Mouse (Mus musculus): ENCODE data around the gene Nfasc. TPM values are rescaled to one million over a fixed set of nuclear protein-coding genes. Genes with fewer than 3 reads are reported as not detected.
A peak's percentile ranks its signal among the peaks of the same experiment; 100 is the strongest.

The Nfasc gene
- 3.3 and 4.7 TPM in 2 replicates for polyA plus RNA-seq (2012; rRNA removed)

- DNase-seq (ENCODE audit: low spot score) = peak; percentile 36
Observed at GRCm38 (mm10) chr1:132741175-132741997, at the start of gene Nfasc. Nfasc (minus strand) TSS chr1:132741797.

GRCm38 (mm10) chr1:132791049-132791448, 49.5 kb upstream of the Nfasc start:
- no peak for DNase-seq (ENCODE audit: low spot score)

GRCm38 (mm10) chr1:132786866-132787265, 45.3 kb upstream of the Nfasc start:
- no peak for DNase-seq (ENCODE audit: low spot score)

DNA sequence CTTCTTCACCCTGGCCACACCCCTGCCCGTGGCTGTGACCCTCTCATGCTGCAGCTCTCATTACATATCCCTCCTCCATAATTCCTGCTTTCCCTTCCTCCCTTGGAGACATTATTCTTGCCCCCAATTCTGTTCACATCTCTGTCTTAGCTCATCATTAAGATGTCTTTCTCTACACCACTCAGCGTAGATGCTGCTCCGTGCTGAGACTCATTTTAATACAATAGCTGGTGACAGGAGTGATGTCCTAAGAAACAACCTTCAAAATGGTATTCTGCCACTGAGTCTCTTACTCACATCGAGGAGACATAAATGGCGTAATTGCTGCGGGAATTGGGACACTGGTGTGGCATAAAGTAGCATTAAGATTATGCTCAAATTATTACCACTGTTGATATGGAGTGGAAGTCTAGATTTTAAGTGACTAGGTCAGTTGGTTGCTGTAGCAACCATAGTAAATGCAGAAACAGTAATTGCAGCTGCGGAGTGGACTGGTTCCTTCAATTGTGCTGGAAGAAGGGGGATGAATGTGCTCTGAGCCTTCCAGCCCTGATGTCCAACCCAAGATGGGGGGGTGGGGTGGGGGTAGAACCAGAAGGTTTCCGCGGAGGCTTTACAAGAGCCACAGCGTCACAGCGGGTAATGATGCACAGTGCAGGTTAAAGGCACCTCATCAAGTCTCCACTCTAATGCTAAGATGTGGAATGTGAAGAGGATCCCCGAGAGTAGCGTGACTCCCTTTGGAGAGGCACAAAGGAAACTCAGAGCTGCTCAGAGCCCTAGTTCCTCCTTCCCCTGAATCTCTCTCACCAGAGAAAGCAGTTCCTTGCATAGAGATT, 40.2 kb upstream of the Nfasc start:
- no peak for DNase-seq (ENCODE audit: low spot score)

DNA sequence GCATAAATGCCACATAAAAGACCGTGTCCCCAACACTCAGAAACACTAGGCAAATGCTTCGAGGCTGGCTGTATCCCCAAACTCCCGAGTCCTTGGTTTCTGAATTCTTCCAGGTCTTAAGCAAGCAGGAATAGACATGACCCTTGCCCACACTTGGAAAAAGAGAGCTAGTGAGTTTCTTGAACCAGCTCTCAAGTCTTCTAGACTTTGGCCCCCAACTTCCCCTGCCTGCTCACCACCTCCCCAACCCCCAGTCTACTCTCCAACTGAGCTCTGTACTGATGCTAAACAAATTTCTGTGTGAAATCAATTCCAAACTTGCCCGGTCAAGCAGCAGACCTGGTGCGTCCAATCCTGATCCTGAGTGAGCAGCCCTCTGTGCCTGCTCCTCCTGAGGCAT, 39.4 kb upstream of the Nfasc start:
- DNase-seq (ENCODE audit: low spot score) = no peak

DNA sequence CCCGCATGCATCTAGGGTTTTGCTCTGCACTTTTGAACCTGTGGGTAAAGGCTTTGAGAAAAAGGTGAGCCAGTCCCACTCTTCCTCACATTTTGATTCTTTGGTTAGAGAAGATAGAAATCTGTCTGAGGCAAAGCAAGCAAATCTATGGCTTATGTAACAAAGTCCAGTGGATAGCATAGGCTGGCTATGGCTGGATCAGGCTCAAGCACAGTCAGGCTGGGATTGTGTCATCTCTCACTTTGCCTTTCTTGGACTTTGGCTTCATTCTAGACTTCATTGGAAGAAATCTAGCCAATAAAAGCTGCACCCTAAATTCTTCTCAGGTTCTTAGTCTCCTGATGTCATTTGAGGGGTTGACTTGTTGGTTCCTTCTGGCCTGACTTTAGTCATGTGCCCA, 38.7 kb upstream of the Nfasc start:
- DNase-seq (ENCODE audit: low spot score) = no peak

DNA sequence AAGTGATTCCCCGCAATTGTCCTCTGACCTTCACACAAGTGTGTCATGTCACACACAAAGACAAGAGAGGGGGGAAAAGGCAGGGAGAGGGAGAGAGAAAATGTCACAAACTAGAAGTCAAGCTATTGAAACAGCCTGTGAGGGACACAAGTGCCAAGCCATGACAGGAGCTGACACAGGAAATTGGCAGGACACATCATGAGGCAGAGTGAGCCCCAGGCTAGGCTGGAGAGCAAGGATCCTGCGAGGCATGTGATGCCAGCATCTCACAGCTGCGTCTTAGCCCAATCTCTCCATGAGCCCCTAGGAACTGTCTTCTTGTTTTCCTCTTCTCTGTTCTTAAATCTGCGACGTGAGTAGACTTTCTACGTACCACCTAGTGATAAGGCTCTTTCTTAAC, 33.4 kb upstream of the Nfasc start:
- no peak for DNase-seq (ENCODE audit: low spot score)

DNA sequence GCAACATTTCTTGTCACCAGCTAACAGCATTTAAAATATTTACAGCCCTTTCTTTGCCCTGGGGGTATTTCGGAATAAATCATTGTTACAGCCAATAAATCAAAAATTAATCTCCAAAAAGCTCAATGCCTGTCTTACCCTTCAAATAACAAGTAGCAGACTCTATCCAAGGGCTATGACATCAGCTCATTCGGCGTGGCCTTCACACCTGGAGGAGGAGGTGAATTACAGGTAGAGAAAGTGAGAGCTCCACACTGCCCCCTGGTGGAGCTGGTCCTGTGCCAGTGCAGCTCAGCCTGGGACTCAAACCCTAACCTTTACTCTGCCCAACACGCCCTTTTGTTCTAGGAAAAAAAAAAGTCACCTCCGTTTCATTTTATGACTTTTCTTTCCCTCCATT, 29.8 kb upstream of the Nfasc start:
- DNase-seq (ENCODE audit: low spot score) = peak; percentile 44

GRCm38 (mm10) chr1:132769559-132769958, 28.0 kb upstream of the Nfasc start:
- no peak for DNase-seq (ENCODE audit: low spot score)

DNA sequence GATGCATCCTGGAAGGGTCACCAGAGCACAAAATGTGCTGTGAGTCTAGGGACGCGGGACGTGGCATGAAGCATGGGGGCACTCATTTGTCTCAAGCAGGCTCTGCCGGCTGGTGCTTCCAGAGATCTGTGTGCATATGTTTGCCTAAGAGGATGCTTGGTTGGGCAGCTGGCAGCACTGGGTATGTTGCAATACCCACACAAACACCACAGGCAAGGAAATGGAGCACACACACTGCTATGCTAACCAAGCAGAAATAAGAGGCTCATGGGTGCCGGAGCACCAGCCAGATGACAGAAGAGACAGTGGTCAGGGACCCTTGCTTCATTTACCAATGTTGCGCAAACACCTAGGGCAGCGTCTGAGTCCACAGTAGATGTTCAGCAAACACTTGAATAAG, 25.8 kb upstream of the Nfasc start:
- DNase-seq (ENCODE audit: low spot score) = no peak

GRCm38 (mm10) chr1:132765887-132766651, 24.5 kb upstream of the Nfasc start:
- DNase-seq (ENCODE audit: low spot score) = no peak

GRCm38 (mm10) chr1:132765222-132765621, 23.6 kb upstream of the Nfasc start:
- no peak for DNase-seq (ENCODE audit: low spot score)

GRCm38 (mm10) chr1:132759390-132759789, 17.8 kb upstream of the Nfasc start:
- DNase-seq (ENCODE audit: low spot score) = no peak

- DNase-seq (ENCODE audit: low spot score) = no peak
Observed at GRCm38 (mm10) chr1:132758656-132759370, 17.2 kb upstream of the Nfasc start.

GRCm38 (mm10) chr1:132755211-132755610, 13.6 kb upstream of the Nfasc start:
- no peak for DNase-seq (ENCODE audit: low spot score)

GRCm38 (mm10) chr1:132749217-132749884, 7.8 kb upstream of the Nfasc start:
- DNase-seq (ENCODE audit: low spot score) = no peak

DNA sequence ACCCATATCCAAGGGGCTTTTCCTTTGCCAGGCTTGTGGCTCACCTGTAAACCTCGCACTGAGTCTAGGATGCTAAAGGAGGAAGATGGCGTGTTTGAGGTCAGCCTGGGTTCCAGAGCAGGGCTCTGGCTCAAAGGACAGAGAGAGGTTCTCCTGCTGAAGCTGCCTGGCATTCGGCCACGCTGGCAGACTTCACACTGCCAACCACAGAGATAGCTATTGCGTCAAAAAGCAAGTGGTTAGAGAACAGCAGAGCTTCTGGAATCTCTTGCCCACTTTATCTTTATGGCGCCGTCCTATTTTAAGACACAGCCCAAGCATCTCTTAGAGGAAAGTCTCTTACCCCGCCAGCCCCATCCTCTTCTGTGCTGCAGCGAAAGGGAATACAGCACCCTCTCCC, 4.7 kb upstream of the Nfasc start:
- no peak for DNase-seq (ENCODE audit: low spot score)

GRCm38 (mm10) chr1:132745636-132746035, 4.0 kb upstream of the Nfasc start:
- no peak for DNase-seq (ENCODE audit: low spot score)

GRCm38 (mm10) chr1:132739077-132739521, 2.5 kb downstream of the Nfasc start:
- DNase-seq (ENCODE audit: low spot score) = no peak

DNA sequence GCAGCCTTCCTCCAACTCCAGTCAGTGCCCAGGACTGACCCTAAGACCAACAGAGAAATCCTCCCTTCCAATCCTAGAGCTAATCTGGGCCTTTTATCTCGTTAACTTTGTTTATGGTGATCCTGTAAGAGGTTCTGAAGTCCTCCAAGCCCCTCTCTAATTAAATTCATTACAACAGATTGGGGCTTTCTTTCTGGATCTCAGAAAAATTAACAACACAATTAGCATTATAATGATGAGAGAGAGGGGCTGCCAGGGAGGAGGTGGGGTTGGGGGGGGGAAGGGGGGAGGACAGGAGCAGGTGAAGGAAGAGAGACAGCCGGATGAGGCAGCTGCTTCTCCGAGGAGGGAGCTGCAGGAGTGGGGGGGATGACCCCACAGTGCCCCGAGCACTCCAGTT, 5.4 kb downstream of the Nfasc start:
- DNase-seq (ENCODE audit: low spot score) = no peak
